Mouse (Mus musculus) myocyte (in vitro differentiated cells): ENCODE results near the gene Iqgap2.

ENCODE experiments used
- CEBPB ChIP-seq: IDR thresholded peaks from 2 replicates; pipeline ENCODE4 v1.6.1; 2011; ENCODE audit warnings: mild to moderate bottlenecking, moderate library complexity; ENCODE audit not compliant: poor library complexity, insufficient read depth, severe bottlenecking
- POLR2A ChIP-seq: IDR thresholded peaks from one replicate; pipeline ENCODE4 v1.6.1; 2011; ENCODE audit warnings: low read depth, mild to moderate bottlenecking, control low read depth, moderate library complexity; ENCODE audit not compliant: insufficient read length

- TF ChIP-seq CEBPB, result no peak
- TF ChIP-seq POLR2A, result no peak
These were observed 62.1 kb downstream of the Iqgap2 start for GRCm38 (mm10) chr13:95829431-95830171.
